Mouse (Mus musculus) subcutaneous adipose tissue, adult 2 months (tissue): ENCODE results near the gene Aadacl3. TPM values are rescaled to one million over a fixed set of nuclear protein-coding genes. Genes with fewer than 3 reads are reported as not detected.

ENCODE experiments used
- polyA plus RNA-seq: library from polyadenylated mRNA; depleted of rRNA; stranded (reverse); fragments of >200 nt; gene quantifications from 2 replicates; pipeline ENCODE4 v1.2.3, GENCODE M21; 2012; ENCODE audit warnings: low replicate concordance; rRNA removed

The Aadacl3 gene
- polyA plus RNA-seq: not detected in 2 replicates

GRCm38 (mm10) chr4:144463656-144464055, at the start of gene Aadacl3:
Gene Aadacl3, minus strand, starts transcription at chr4:144463756.

GRCm38 (mm10) chr4:144453217-144453616, 10.3 kb downstream of the Aadacl3 start, which contains the start of gene Gm9944:
Gene Gm9944, minus strand, starts transcription at chr4:144453317.

DNA sequence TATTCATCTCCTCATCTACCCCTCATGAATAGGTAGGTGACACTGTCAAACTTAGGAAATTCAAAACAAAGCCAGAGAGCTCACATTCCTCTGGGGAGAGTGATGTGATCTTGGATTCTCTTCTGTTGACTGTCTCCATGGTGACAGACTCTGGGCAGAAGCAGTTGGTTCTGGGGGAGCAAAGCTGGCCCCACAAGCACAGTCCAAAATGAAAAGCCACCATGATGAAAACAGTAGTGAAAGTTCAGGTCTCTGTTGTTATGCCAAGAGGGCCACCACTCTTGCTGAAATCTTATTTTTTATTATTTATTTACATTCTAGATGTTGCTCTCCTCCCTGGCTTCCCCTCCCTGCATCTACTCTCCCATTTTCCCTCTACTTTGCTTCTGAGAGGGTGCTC, 24.9 kb downstream of the Aadacl3 start, which contains the start of gene 1700012P22Rik:
1700012P22Rik (minus strand) TSS at position 101 of the 400 bp plus-strand sequence.

GRCm38 (mm10) chr4:144408290-144408689, 55.3 kb downstream of the Aadacl3 start, which contains the start of gene Pramef12:
Gene Pramef12, minus strand, starts transcription at chr4:144408464.

Other genes starting within 250 kb of the Aadacl3 start
- not detected in 2 replicates for gene Pramel5, start 183.3 kb downstream of the Aadacl3 start, polyA plus RNA-seq
- not detected in 2 replicates for gene Gm13128, start 133.5 kb downstream of the Aadacl3 start, polyA plus RNA-seq
- not detected in 2 replicates for gene Gm13119, start 105.8 kb downstream of the Aadacl3 start, polyA plus RNA-seq
- gene Pramef20, start 85.8 kb downstream of the Aadacl3 start, polyA plus RNA-seq: not detected in 2 replicates
- 0.09 and 0.23 TPM in 2 replicates for gene Pramef12, start 55.3 kb downstream of the Aadacl3 start, polyA plus RNA-seq
- gene 1700012P22Rik, start 25.0 kb downstream of the Aadacl3 start, polyA plus RNA-seq: not detected in 2 replicates
- gene Gm9944, start 10.4 kb downstream of the Aadacl3 start, polyA plus RNA-seq: not detected in 2 replicates
- gene 9430007A20Rik, start 56.1 kb upstream of the Aadacl3 start, polyA plus RNA-seq: not detected in 2 replicates
- not detected in 2 replicates for gene Gm13124, start 101.4 kb upstream of the Aadacl3 start, polyA plus RNA-seq
- not detected in 2 replicates for gene Aadacl4, start 150.0 kb upstream of the Aadacl3 start, polyA plus RNA-seq
- not detected in 2 replicates for gene Gm436, start 222.6 kb upstream of the Aadacl3 start, polyA plus RNA-seq